ENCODE assay signal across 11 mouse cellular contexts in the genomic region with DNA sequence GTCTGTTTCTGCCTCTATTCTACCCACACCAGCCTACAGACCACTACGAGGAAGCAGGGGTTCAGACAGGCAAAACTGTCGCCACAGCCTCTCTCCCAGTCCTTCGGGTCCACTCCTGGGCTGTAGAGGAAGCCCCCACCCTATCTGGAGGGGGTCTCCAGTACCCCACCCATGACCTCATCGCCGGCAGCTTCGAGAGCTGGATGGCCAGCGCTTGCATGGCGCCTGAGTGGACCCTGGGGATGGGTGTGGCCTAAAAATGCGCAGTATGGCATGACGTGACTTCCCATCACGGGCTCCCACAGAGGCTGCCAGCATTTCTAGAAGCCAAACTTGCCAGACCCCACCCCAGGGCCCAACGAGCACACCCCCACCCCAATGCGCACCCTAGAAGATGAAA. TPM values are rescaled to one million over a fixed set of nuclear protein-coding genes. Genes with fewer than 3 reads are reported as not detected.
DNase-seq lines count a peak whose midpoint lies in the region; ATAC-seq and TF ChIP-seq lines count a peak whose summit lies in the region.
"Had no signal": no experiment of that assay in that cellular context is flagged by ENCODE, and none has a peak within 500 bp of the region (broad histone marks: within the 10 kb centered on the region; RNA-seq: fewer than 3 reads in every experiment).

No protein-coding gene starts in this region.

- H3K9ac ChIP-seq in kidney, embryonic 14.5 days (ENCODE audit: low read depth, low read length) = no peak overlapping the region
- peak overlapping the region; percentile 14 for H3K9ac ChIP-seq in heart, adult 2 months (ENCODE audit: low read depth, low read length)
- H3K9ac ChIP-seq in intestine, postnatal 0 days (ENCODE audit: low read depth, low read length) = no peak overlapping the region
- H3K9ac ChIP-seq: forebrain, embryonic 15.5 days had no signal

- intact Hi-C loops in heart, adult 2 months (cut with DNase I) = loop anchor here (5.0 kb wide), 1 partner anchor 75 kb away; no protein-coding TSS in a partner anchor
- intact Hi-C loops in left cerebral cortex, postnatal 14 days (cut with DNase I) = no loop called here

- no peaks in the 10 kb centered on the region for H3K27me3 ChIP-seq in kidney, embryonic 14.5 days (ENCODE audit: control insufficient read depth, insufficient read depth, low read length)
- no peaks in the 10 kb centered on the region for H3K27me3 ChIP-seq in heart, adult 2 months (ENCODE audit: control insufficient read depth, insufficient read depth, low read length)
- H3K27me3 ChIP-seq in intestine, postnatal 0 days (replicated peaks; ENCODE audit: control insufficient read depth, insufficient read depth, low read length) = no peaks in the 10 kb centered on the region
- H3K27me3 ChIP-seq in cerebellum, adult 2 months (ENCODE audit: control insufficient read depth, insufficient read depth, low read length) = no peaks in the 10 kb centered on the region
- H3K27me3 ChIP-seq: forebrain, embryonic 15.5 days had no signal

- no peak overlapping the region for H3K27ac ChIP-seq in kidney, embryonic 14.5 days (ENCODE audit: low read depth, low read length)
- peak overlapping the region; percentile 53 for H3K27ac ChIP-seq in heart, adult 2 months
- H3K27ac ChIP-seq in intestine, postnatal 0 days (ENCODE audit: low read depth, low read length) = no peak overlapping the region
- no peak overlapping the region for H3K27ac ChIP-seq in cerebellum, adult 2 months (ENCODE audit: insufficient read depth, low read length)
- H3K27ac ChIP-seq: forebrain, embryonic 15.5 days had no signal

- TF ChIP-seq POLR2A in heart, adult 2 months (IDR thresholded peaks at IDR 0.05; ENCODE audit: insufficient read depth, low read depth, low read length) = peak; percentile 20; the same call in 1 of the 2 replicates
- TF ChIP-seq POLR2A in cerebellum, adult 2 months (IDR thresholded peaks at IDR 0.05; ENCODE audit: borderline replicate concordance, insufficient read depth, low read length) = no peak

- H3K4me2 ChIP-seq in kidney, embryonic 14.5 days (replicated peaks; ENCODE audit: low read depth, low read length) = peak overlapping the region; percentile 8; the same call in 1 of the 2 replicates
- H3K4me2 ChIP-seq in intestine, postnatal 0 days (replicated peaks; ENCODE audit: low read depth) = peak overlapping the region; percentile 54; the same call in 1 of the 2 replicates
- H3K4me2 ChIP-seq: forebrain, embryonic 15.5 days had no signal

- no peaks in the 10 kb centered on the region for H3K9me3 ChIP-seq in kidney, embryonic 14.5 days (ENCODE audit: control insufficient read depth, low read length)
- H3K9me3 ChIP-seq in intestine, postnatal 0 days (ENCODE audit: control insufficient read depth) = no peaks in the 10 kb centered on the region
- H3K9me3 ChIP-seq: forebrain, embryonic 15.5 days had no signal

- ATAC-seq in kidney, embryonic 14.5 days (ENCODE audit: low FRiP score, low TSS enrichment) = no peak
- no peak for ATAC-seq in intestine, postnatal 0 days
- ATAC-seq: forebrain, embryonic 15.5 days had no signal

- H3K4me1 ChIP-seq in kidney, embryonic 14.5 days (ENCODE audit: control insufficient read depth, insufficient read depth, low read length) = peaks cover 25% of the 10 kb centered on the region
- no peaks in the 10 kb centered on the region for H3K4me1 ChIP-seq in heart, adult 2 months (ENCODE audit: control insufficient read depth, insufficient read depth, low read length)
- peaks cover 7% of the 10 kb centered on the region for H3K4me1 ChIP-seq in intestine, postnatal 0 days (replicated peaks; ENCODE audit: control insufficient read depth, insufficient read depth, low read length)
- no peaks in the 10 kb centered on the region for H3K4me1 ChIP-seq in cerebellum, adult 2 months (ENCODE audit: control insufficient read depth, insufficient read depth, low read length)
- H3K4me1 ChIP-seq: forebrain, embryonic 15.5 days had no signal

- TF ChIP-seq EP300 in heart, adult 2 months (IDR thresholded peaks at IDR 0.05; ENCODE audit: insufficient read depth, low read depth, low read length) = no peak

- no peaks in the 10 kb centered on the region for H3K36me3 ChIP-seq in kidney, embryonic 14.5 days (ENCODE audit: control insufficient read depth, insufficient read depth, low read length)
- no peaks in the 10 kb centered on the region for H3K36me3 ChIP-seq in heart, adult 2 months (ENCODE audit: control insufficient read depth, insufficient read depth, low read length)
- H3K36me3 ChIP-seq in intestine, postnatal 0 days (ENCODE audit: control insufficient read depth, insufficient read depth) = no peaks in the 10 kb centered on the region
- H3K36me3 ChIP-seq: forebrain, embryonic 15.5 days had no signal

- 83% methylated on average over 13 of the region's 13 CpGs for whole genome bisulfite sequencing in kidney, embryonic 14.5 days
- WGBS in heart, adult 2 months = 70% methylated on average over 13 of the region's 13 CpGs
- WGBS in intestine, postnatal 0 days = 83% methylated on average over 13 of the region's 13 CpGs
- WGBS in cerebellum, adult 2 months = 91% methylated on average over 13 of the region's 13 CpGs

- no peak overlapping the region for H3K4me3 ChIP-seq in kidney, embryonic 14.5 days (ENCODE audit: low read length)
- H3K4me3 ChIP-seq in heart, adult 2 months = peak overlapping the region; percentile 29
- H3K4me3 ChIP-seq in intestine, postnatal 0 days (ENCODE audit: low read depth, low read length) = no peak overlapping the region
- no peak overlapping the region for H3K4me3 ChIP-seq in cerebellum, adult 2 months (replicated peaks; ENCODE audit: insufficient read depth, low read depth, low read length)
- H3K4me3 ChIP-seq: forebrain, embryonic 15.5 days had no signal

- DNase-seq in kidney, adult 8-10 months = no peak
- peak; percentile 70 to 78 for DNase-seq in heart, adult 2 months
- peak; percentile 34 for DNase-seq in skeletal muscle tissue, adult 2 months (ENCODE audit: low read depth, low spot score)
- no peak for DNase-seq in left cerebral cortex, postnatal 14 days (ENCODE audit: low spot score in 2 of 2)
- no peak for DNase-seq in cerebellum, adult 2 months
- DNase-seq in cerebellum, adult 9-11 months = no peak
- DNase-seq: cerebellum, adult 9-10 months had no signal

- H3K79me2 ChIP-seq in heart, adult 2 months (replicated peaks; ENCODE audit: control insufficient read depth, insufficient read depth, low read length) = no peaks in the 10 kb centered on the region

- TF ChIP-seq CTCF in heart, adult 2 months (IDR thresholded peaks at IDR 0.05) = no peak
- no peak for TF ChIP-seq CTCF in intestine, postnatal 0 days (IDR thresholded peaks at IDR 0.05; ENCODE audit: low read depth)
- no peak for TF ChIP-seq CTCF in cerebellum, adult 2 months (IDR thresholded peaks at IDR 0.05; ENCODE audit: borderline replicate concordance, insufficient read depth, low read depth, low read length)

RNA-seq across cellular contexts. Expression of a gene that starts 2.0 kb away (rescaled TPM):
- polyA plus RNA-seq in kidney, embryonic 14.5 days (2014; fragmentation: Nextera tagmentation; extraction: Ambion mirVana) = 1.8 and 2.4 TPM in 2 replicates
- 1 to 10 TPM; 5.4 to 5.8 TPM for total RNA-seq in heart, adult 2 months (2021)
- polyA plus RNA-seq in heart, adult 2 months (2012; rRNA removed) = 4.6 and 7.8 TPM in 2 replicates
- 3.8 and 4.3 TPM in 2 replicates for polyA plus RNA-seq in intestine, postnatal 0 days (2015; fragmentation: Nextera tagmentation; extraction: Ambion mirVana)
- 1 to 10 TPM; 1.7 to 2.4 TPM for total RNA-seq in left cerebral cortex, postnatal 14 days (2021)
- 0.39 and 0.62 TPM in 2 replicates for polyA plus RNA-seq in cerebellum, adult 2 months (2012; rRNA removed)
- total RNA-seq: monocyte, adult 5-6 weeks had no signal

Comparison
In these comparisons a context has a peak if more than half of its experiments do, and no peak if none do; other contexts are left out.
1. DNase-seq: peak in heart, adult 2 months (2 of 2) and skeletal muscle tissue, adult 2 months (single experiment); none in kidney, adult 8-10 months (0 of 2), left cerebral cortex, postnatal 14 days (0 of 2), cerebellum, adult 2 months (0 of 2) and cerebellum, adult 9-11 months (single experiment).